Mouse (Mus musculus) CD4-positive, CD25-positive, alpha-beta regulatory T cell, adult 4 months (primary cell): ENCODE results near the gene Myom1. TPM values are rescaled to one million over a fixed set of nuclear protein-coding genes. Genes with fewer than 3 reads are reported as not detected.
A peak's percentile ranks its signal among the peaks of the same experiment; 100 is the strongest.

ENCODE experiments used
- ATAC-seq: one replicate; pipeline ENCODE4 v1.8.0; 2017
- polyA plus RNA-seq, 2 experiments: library from polyadenylated mRNA; unstranded; fragments of 100-300 nt; shearing (Covaris generic); gene quantifications; one replicate each; pipeline ENCODE4 v1.2.1; 2017

Myom1 gene
- polyA plus RNA-seq, 2 experiments from 2014 or later: 0.28 to 1.6 TPM

GRCm38 (mm10) chr17:71062870-71063602 lies 60.6 kb downstream of the Myom1 start:
- ATAC-seq: no peak

- ATAC-seq: peak; percentile 66
These were observed 62.1 kb downstream of the Myom1 start for GRCm38 (mm10) chr17:71064463-71065014.

- no peak for ATAC-seq
These were observed 62.7 kb downstream of the Myom1 start for GRCm38 (mm10) chr17:71065127-71065526.

GRCm38 (mm10) chr17:71069176-71069575 lies 66.7 kb downstream of the Myom1 start:
- ATAC-seq: no peak

- no peak for ATAC-seq
These were observed 69.5 kb downstream of the Myom1 start for GRCm38 (mm10) chr17:71071958-71072357.

- ATAC-seq: no peak
These were observed 72.0 kb downstream of the Myom1 start for GRCm38 (mm10) chr17:71074386-71074785.

GRCm38 (mm10) chr17:71081986-71082385 lies 79.6 kb downstream of the Myom1 start:
- ATAC-seq: no peak

GRCm38 (mm10) chr17:71086969-71087368 lies 84.5 kb downstream of the Myom1 start:
- ATAC-seq: no peak

- ATAC-seq: no peak
These were observed 85.1 kb downstream of the Myom1 start for GRCm38 (mm10) chr17:71087396-71088153.

GRCm38 (mm10) chr17:71088154-71088521 lies 85.7 kb downstream of the Myom1 start:
- ATAC-seq: no peak

GRCm38 (mm10) chr17:71088991-71089434 lies 86.6 kb downstream of the Myom1 start:
- no peak for ATAC-seq

GRCm38 (mm10) chr17:71089781-71090480 lies 87.5 kb downstream of the Myom1 start:
- no peak for ATAC-seq

- ATAC-seq: no peak
These were observed 88.6 kb downstream of the Myom1 start for GRCm38 (mm10) chr17:71091024-71091423.

GRCm38 (mm10) chr17:71092341-71092740 lies 89.9 kb downstream of the Myom1 start:
- ATAC-seq: no peak

GRCm38 (mm10) chr17:71093793-71094192 lies 91.4 kb downstream of the Myom1 start:
- ATAC-seq: no peak

GRCm38 (mm10) chr17:71094438-71094837 lies 92.0 kb downstream of the Myom1 start:
- no peak for ATAC-seq

GRCm38 (mm10) chr17:71096557-71097208 lies 94.2 kb downstream of the Myom1 start:
- no peak for ATAC-seq

- no peak for ATAC-seq
These were observed 94.8 kb downstream of the Myom1 start for GRCm38 (mm10) chr17:71097209-71097597.

GRCm38 (mm10) chr17:71098606-71099005 lies 96.2 kb downstream of the Myom1 start:
- no peak for ATAC-seq

- ATAC-seq: no peak
These were observed 100.4 kb downstream of the Myom1 start for GRCm38 (mm10) chr17:71102571-71103551.

GRCm38 (mm10) chr17:71105297-71105696 lies 102.9 kb downstream of the Myom1 start:
- no peak for ATAC-seq
